Mouse (Mus musculus) embryonic facial prominence, embryonic 12.5 days (tissue): Measurements from ENCODE around the gene Pigh. TPM values are rescaled to one million over a fixed set of nuclear protein-coding genes. Genes with fewer than 3 reads are reported as not detected.

Experiments
- ATAC-seq: fragments of 200-750 bp; cut with Nextera tagmentation; 2 replicates; pipeline ENCODE4 v1.8.0; 2017; ENCODE audit not compliant: insufficient number of reproducible peaks, insufficient read depth, low FRiP score, low TSS enrichment
- H3K27ac ChIP-seq: fragments of 300-500 bp; sonication (generic); 2 replicates; pipeline ENCODE4 v1.5.1; 2016; ENCODE audit warnings: mild to moderate bottlenecking
- H3K27me3 ChIP-seq: fragments of 300-500 bp; sonication (generic); 2 replicates; pipeline ENCODE4 v1.6.1; 2016; ENCODE audit warnings: mild to moderate bottlenecking, moderate library complexity
- H3K36me3 ChIP-seq: fragments of 300-500 bp; sonication (generic); 2 replicates; pipeline ENCODE4 v1.6.1; 2016; ENCODE audit warnings: mild to moderate bottlenecking
- H3K4me1 ChIP-seq: fragments of 300-500 bp; sonication (generic); 2 replicates; pipeline ENCODE4 v1.6.1; 2016
- H3K4me2 ChIP-seq: fragments of 300-500 bp; sonication (generic); replicated peaks from 2 replicates; pipeline ENCODE4 v1.6.1; 2016; ENCODE audit warnings: mild to moderate bottlenecking, moderate library complexity
- H3K4me3 ChIP-seq: fragments of 300-500 bp; sonication (generic); 2 replicates; pipeline ENCODE4 v1.5.1; 2016; ENCODE audit warnings: mild to moderate bottlenecking
- H3K9ac ChIP-seq: fragments of 300-500 bp; sonication (generic); 2 replicates; pipeline ENCODE4 v1.6.1; 2016; ENCODE audit warnings: mild to moderate bottlenecking, moderate library complexity
- H3K9me3 ChIP-seq: fragments of 300-500 bp; sonication (generic); 2 replicates; pipeline ENCODE4 v1.6.1; 2016; ENCODE audit warnings: mild to moderate bottlenecking, moderate library complexity
- WGBS: fragments of 180-500 bp; shearing (Covaris S2); methylation state at CpG from one replicate; pipeline ENCODE4 v1.1.7; 2016; 5-methylcytosine and 5-hydroxymethylcytosine counted together
- polyA plus RNA-seq: library from polyadenylated mRNA; unstranded; fragments of >200 nt; fragmentation: Nextera tagmentation; extraction: Ambion mirVana; gene quantifications from 2 replicates; pipeline ENCODE4 v1.2.1, GENCODE M21; 2016

The Pigh gene
- polyA plus RNA-seq, 1 experiment from 2014 or later, result 36.5 TPM

- no peak for ATAC-seq
- Histone ChIP-seq H3K4me3 (no peak overlapping the region), H3K27ac (no peak overlapping the region), H3K27me3 (no peaks in the 10 kb centered on the region), H3K4me1 (no peaks in the 10 kb centered on the region), H3K9me3 (no peaks in the 10 kb centered on the region), H3K36me3 (no peaks in the 10 kb centered on the region), H3K4me2 (no peak overlapping the region), H3K9ac (no peak overlapping the region)
Observed at GRCm38 (mm10) chr12:79041436-79041835, 48.0 kb downstream of the Pigh start.

- H3K9me3 ChIP-seq, result no peaks in the 10 kb centered on the region
- H3K36me3 ChIP-seq, result no peaks in the 10 kb centered on the region
- H3K27me3 ChIP-seq, result no peaks in the 10 kb centered on the region
- H3K27ac ChIP-seq, result no peak overlapping the region
- H3K9ac ChIP-seq, result no peak overlapping the region
- 85% methylated on average over 11 of the region's 11 CpGs for WGBS
- no peaks in the 10 kb centered on the region for H3K4me1 ChIP-seq
- no peak overlapping the region for H3K4me2 ChIP-seq
- no peak overlapping the region for H3K4me3 ChIP-seq
- no peak for ATAC-seq
Observed at GRCm38 (mm10) chr12:79040201-79040827, 49.1 kb downstream of the Pigh start.

- 61% methylated on average over 8 of the region's 8 CpGs for WGBS
- no peaks in the 10 kb centered on the region for H3K36me3 ChIP-seq
- ATAC-seq, result no peak
- no peak overlapping the region for H3K9ac ChIP-seq
- H3K9me3 ChIP-seq, result no peaks in the 10 kb centered on the region
- no peaks in the 10 kb centered on the region for H3K27me3 ChIP-seq
- no peaks in the 10 kb centered on the region for H3K4me1 ChIP-seq
- no peak overlapping the region for H3K27ac ChIP-seq
- no peak overlapping the region for H3K4me2 ChIP-seq
- no peak overlapping the region for H3K4me3 ChIP-seq
Observed at GRCm38 (mm10) chr12:79039708-79040107, 49.7 kb downstream of the Pigh start.

- Histone ChIP-seq H3K36me3 (no peaks in the 10 kb centered on the region), H3K27me3 (no peaks in the 10 kb centered on the region), H3K4me1 (no peaks in the 10 kb centered on the region), H3K9me3 (no peaks in the 10 kb centered on the region), H3K27ac (no peak overlapping the region), H3K4me2 (no peak overlapping the region), H3K9ac (no peak overlapping the region), H3K4me3 (no peak overlapping the region)
- 14% methylated on average over 3 of the region's 3 CpGs for WGBS
- ATAC-seq, result no peak
Observed at GRCm38 (mm10) chr12:79035349-79035748, 54.1 kb downstream of the Pigh start.

- no peak for ATAC-seq
- no peaks in the 10 kb centered on the region for H3K27me3 ChIP-seq
- WGBS, result 99% methylated on average over 2 of the region's 2 CpGs
- H3K4me3 ChIP-seq, result no peak overlapping the region
- H3K4me1 ChIP-seq, result no peaks in the 10 kb centered on the region
- no peak overlapping the region for H3K4me2 ChIP-seq
- H3K36me3 ChIP-seq, result no peaks in the 10 kb centered on the region
- H3K9ac ChIP-seq, result no peak overlapping the region
- no peak overlapping the region for H3K27ac ChIP-seq
- H3K9me3 ChIP-seq, result no peaks in the 10 kb centered on the region
Observed at GRCm38 (mm10) chr12:79034331-79034730, 55.1 kb downstream of the Pigh start.

Other genes with a start within 250 kb of the Pigh start
- gene Atp6v1d, start 228.0 kb downstream of the Pigh start, polyA plus RNA-seq, result 70.1 and 74.4 TPM in 2 replicates
- gene Eif2s1, start 227.8 kb downstream of the Pigh start, polyA plus RNA-seq, result 199 and 208 TPM in 2 replicates
- 3.0 and 4.1 TPM in 2 replicates for gene Plek2, start 182.7 kb downstream of the Pigh start, polyA plus RNA-seq
- 8.0 and 8.1 TPM in 2 replicates for gene Tmem229b, start 82.0 kb downstream of the Pigh start, polyA plus RNA-seq
- 3.0 and 4.3 TPM in 2 replicates for gene Plekhh1, start 60.5 kb downstream of the Pigh start, polyA plus RNA-seq
- 3.3 and 3.7 TPM in 2 replicates for gene Arg2, start 41.1 kb upstream of the Pigh start, polyA plus RNA-seq
- 90.6 and 98.2 TPM in 2 replicates for gene Vti1b, start 83.0 kb upstream of the Pigh start, polyA plus RNA-seq
- gene Rdh11, start 102.6 kb upstream of the Pigh start, polyA plus RNA-seq, result 24.5 and 24.7 TPM in 2 replicates
- gene Rdh12, start 119.3 kb upstream of the Pigh start, polyA plus RNA-seq, result 1.9 and 2.7 TPM in 2 replicates
- 17.1 and 18.0 TPM in 2 replicates for gene Zfyve26, start 206.7 kb upstream of the Pigh start, polyA plus RNA-seq
- gene Rad51b, start 207.6 kb upstream of the Pigh start, polyA plus RNA-seq, result 7.7 and 8.0 TPM in 2 replicates